Mouse (Mus musculus): ENCODE measurements around the gene Anapc11. TPM values are rescaled to one million over a fixed set of nuclear protein-coding genes. Genes with fewer than 3 reads are reported as not detected.

Gene Anapc11
- polyA plus RNA-seq (2015; fragmentation: Illumina TruSeq; extraction: RNeasy Lipid Tissue Mini Kit (QIAGEN cat#74804); ENCODE audit: low read depth, low replicate concordance): 98.4 TPM

DNA sequence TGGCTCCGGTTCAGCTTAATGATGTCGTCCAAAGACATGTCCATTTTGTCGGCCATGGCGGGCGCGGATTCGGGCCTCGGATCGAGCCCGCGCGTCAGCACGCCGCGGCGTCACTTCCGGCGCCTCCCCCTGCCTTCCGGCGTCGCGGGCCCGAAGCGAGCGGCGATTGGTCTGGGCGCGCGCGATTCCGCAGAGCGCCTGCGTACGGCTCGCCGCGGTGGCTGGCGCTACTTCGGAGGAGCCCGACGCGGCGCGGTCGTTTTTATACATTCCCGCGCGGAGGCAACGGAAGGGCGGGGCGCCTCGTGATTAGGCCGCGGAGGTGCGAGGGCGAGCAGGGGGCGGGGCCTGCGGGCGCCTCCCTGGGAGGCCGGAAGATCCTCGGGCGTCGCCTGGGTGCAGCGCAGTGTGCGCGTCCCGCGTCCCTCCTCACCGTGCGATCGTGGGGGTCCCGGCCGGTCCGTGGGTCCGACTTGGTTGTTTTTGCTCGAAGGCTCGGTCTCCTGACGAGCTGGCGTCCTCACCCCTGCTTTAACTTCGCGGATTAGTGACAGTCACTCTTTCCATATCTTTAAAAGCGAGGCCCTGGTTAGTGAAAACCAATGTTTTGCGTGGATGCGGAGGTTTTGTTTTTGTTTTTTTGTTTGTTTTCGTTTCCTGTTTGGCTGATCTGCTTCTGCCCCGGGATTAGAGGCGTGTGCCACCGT, at the start of gene Anapc11, which contains the start of gene Alyref:
Gene Anapc11 (plus strand): TSS at position 139 of the 707 bp plus-strand sequence.
Gene Alyref (minus strand): TSS at position 83 of the 707 bp plus-strand sequence.

DNA sequence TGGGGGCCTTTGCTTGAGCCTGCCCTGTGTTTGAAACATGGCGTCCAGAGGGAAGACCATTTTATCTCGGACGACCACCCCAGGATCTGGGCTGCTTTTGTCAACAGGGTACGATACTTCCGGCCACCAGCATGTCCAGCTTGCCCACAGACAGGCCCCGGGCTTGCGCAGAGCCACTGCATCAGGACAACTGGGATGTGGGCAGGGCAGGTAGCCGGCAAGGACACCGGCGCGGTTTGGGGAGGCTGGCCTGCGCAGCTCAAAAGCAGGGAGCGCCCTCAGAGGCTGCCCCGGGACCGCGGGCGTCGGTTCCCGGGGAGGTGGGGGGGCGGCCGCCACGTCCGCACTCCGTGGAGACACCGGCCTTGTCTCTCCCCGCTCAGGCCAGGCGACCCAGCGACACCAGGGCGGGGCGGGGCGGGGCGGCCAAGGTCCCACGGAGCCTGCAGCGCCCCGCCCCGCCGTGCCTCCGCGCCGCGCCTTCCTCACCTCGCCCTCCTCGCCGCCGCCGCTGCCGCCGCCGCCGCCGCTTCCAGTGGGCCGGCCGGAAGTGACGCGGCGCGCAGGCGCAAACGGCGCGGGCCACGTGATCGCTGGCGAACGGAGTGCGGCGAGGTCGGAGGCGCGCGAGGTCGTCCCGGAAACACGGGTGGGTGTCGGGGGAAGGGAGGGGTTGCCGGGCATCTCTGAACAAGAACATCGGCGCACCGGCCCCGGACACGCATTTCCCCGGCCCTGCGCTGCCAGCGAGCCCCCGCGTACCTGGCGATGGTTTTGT, 48.9 kb upstream of the Anapc11 start, which contains the start of gene Mcrip1:
Gene Mcrip1 (minus strand): TSS at position 560 of the 778 bp plus-strand sequence.

GRCm38 (mm10) chr11:120550810-120551440, 47.3 kb upstream of the Anapc11 start, which contains the start of gene Ppp1r27:
Ppp1r27 (minus strand) TSS chr11:120551132.

DNA sequence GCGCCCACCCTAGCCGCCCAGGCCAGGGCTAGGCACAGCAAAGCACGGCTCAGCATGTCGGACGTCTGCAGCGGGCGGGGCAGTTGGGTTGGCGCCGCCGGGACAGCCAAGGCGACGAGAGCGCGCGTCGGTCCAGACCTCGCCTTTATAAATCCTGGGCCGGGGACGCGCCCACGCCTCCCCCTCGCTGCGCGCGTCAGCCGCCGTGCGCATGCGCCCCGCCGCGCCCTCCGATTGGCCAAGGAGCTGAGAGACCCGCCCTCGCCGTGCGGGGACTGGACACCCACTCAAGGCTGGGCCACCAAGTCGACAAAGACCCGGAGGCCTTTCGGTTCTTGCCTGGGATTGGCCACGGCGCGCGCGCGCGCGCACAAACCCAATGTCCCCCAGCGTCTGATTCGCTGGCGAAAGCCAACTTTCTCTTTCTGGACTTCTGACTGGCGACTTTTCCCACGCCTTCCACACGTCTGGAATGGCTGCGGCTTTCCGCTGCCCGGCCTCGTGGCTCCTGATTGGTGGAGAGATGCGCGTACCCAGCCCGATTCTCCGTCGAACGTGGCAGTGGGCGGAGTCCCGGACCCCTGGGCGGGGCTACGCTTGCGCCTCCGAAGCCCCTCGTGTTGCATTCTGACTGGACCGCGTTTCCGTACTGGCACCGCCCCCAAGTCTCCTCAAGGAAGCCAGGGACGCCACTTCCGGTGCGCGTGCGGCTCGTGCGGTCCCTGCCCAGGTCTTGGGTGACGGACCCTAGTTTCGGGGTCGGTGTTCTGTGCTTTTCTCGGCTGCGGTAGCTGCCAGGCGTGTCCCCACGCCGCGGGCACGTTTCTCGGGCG, 25.3 kb upstream of the Anapc11 start, which contains the start of gene P4hb:
Gene P4hb (minus strand): TSS at position 502 of the 833 bp plus-strand sequence.

DNA sequence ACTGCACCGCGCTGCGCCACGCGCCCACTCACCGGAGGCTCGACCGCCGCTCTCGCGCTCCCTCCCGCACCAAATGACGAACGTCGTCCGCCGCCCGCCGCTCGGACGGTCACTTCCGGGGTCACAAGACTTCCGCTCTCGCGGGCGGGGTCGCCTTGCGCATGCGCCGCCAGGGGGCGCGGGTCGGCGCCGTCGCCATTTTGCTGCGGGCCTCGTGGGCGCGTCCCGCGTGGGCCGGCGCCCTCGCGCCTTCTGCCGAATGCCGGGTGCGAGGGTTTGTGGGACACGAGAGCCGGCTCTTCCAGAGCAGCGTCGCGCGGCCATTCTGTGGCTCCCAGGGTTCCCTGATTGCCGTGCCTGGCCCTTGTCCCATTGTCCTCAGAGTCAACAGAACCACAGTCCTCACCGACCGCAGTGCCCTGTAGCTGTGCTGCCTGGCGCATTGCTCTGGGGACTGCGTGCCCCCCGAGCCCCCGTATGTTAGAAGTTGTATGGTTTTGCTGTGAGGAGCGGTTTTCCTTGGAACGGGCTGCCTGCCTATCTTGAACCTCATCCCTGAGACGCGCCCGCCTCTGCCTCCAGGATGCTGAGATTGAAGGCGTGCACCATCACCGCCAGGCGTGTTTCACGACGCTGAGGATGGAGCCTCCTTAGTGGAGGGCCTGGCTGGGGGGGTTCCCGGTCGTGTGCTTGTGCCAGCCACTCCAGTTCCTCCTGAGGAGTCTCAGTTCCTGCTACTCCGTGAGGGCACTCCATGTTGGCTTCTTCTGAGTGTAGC, 16.5 kb upstream of the Anapc11 start, which contains the start of gene Arhgdia:
Gene Arhgdia (minus strand): TSS at position 135 of the 778 bp plus-strand sequence.

DNA sequence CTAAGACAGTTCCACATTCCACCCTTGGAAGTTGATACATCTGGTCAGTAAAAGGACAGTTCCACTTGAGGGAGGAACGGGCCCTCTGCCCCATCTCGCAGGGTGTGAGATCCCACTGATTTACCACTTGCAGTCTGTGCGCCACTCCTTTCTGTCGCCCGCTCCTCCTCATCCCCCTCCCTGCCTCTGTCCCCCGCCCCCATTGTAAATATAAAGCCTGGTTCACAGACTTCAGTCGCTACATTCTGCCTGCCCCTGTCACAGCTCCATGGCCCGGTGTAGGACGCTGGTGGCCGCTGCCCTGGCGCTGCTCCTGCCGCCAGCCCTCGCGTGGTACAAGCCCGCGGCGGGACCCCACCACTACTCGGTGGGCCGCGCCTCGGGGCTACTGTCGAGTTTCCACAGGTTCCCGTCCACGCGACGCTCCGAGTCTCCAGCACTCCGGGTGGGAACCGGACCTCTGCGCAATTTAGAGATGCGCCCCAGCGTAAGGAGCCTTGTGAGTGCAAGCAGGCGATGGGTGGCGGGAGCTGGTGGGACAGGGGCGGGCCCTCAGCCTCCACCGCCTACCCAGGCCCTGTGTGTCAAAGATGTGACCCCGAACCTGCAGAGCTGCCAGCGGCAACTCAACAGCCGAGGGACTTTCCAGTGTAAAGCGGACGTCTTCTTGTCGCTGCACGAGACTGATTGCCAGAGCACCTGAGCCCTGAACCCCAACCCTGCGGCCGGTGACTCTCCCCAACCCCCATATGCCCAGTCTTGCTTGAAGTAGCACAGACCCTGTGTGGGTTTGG, 10.2 kb downstream of the Anapc11 start, which contains the start of gene Npb:
Gene Npb (plus strand): TSS at position 237 of the 794 bp plus-strand sequence.

GRCm38 (mm10) chr11:120617519-120618112, 19.4 kb downstream of the Anapc11 start, which contains the start of gene Pcyt2:
Pcyt2 (minus strand) TSS chr11:120617936.

DNA sequence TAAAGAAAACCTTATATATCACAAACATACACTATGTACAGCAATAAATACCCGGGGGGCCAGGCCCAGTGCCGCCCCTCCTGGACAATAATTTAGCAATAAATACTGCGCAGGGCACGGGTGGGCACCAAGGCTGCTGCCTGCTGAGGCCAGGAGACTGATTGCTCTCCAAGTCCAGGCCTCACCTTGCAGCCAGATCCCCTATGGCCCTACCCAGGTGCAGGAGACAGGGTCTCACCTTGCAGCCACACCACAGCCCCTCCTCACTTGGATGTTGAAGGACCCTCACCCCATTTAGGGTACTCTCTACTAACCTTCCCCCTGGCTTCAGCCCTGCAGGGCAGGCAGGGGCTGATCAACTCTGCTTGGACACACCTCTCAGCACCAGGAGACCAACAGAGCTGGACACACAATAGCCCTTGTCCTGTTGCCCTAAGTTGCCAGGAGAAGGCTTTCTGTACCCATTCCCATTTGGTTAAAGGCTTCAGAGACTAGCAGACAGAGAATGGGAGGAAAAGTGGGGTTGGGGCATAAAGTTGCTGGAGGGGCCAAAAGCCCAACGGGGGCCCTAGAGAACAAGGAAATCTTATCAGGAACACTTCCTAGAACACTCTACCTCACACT, 27.0 kb downstream of the Anapc11 start, which contains the start of gene Sirt7:
Gene Sirt7 (minus strand): TSS at position 89 of the 624 bp plus-strand sequence.

GRCm38 (mm10) chr11:120633520-120634343, 35.5 kb downstream of the Anapc11 start, which contains the start of gene Mafg:
Mafg (minus strand) TSS chr11:120633600.

GRCm38 (mm10) chr11:120643601-120643987, 45.4 kb downstream of the Anapc11 start, which contains the start of gene Pycr1:
Pycr1 (minus strand) TSS chr11:120643769.

DNA sequence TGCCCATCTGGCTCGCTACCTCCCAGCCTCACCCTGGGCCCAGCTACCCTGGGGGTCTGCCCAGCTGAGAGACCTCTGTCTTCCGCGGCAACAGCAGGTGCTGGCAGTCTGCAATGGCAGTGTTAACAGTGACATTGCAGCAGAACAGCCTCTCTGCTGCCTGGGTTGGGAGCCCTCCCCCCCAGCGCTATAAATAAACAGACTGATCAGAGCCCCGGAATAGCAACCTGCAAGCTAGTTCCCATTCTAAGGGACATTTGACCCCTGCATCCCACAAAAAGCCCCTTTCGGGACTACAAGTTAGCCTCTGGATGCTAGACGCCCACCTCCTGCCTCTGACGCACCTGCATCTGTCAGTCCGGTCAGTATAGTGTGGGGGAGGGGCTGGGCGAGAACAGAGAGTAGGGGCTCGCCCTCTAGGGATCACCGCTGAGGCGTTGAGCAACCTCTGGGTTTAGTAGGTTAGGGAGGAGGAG, 49.8 kb downstream of the Anapc11 start, which contains the start of gene Myadml2:
Gene Myadml2 (minus strand): TSS at position 158 of the 476 bp plus-strand sequence.

Other genes with a start within 250 kb of the Anapc11 start
- 1,148 TPM for gene Actg1, start 249.9 kb upstream of the Anapc11 start, polyA plus RNA-seq (2015; fragmentation: Illumina TruSeq; extraction: RNeasy Lipid Tissue Mini Kit (QIAGEN cat#74804); ENCODE audit: low read depth, low replicate concordance)
- not detected for gene Fscn2, start 236.9 kb upstream of the Anapc11 start, polyA plus RNA-seq (2015; fragmentation: Illumina TruSeq; extraction: RNeasy Lipid Tissue Mini Kit (QIAGEN cat#74804); ENCODE audit: low read depth, low replicate concordance)
- 8.7 TPM for gene Faap100, start 219.7 kb upstream of the Anapc11 start, polyA plus RNA-seq (2015; fragmentation: Illumina TruSeq; extraction: RNeasy Lipid Tissue Mini Kit (QIAGEN cat#74804); ENCODE audit: low read depth, low replicate concordance)
- 40.8 TPM for gene Nploc4, start 160.7 kb upstream of the Anapc11 start, polyA plus RNA-seq (2015; fragmentation: Illumina TruSeq; extraction: RNeasy Lipid Tissue Mini Kit (QIAGEN cat#74804); ENCODE audit: low read depth, low replicate concordance)
- not detected for gene Tspan10, start 155.8 kb upstream of the Anapc11 start, polyA plus RNA-seq (2015; fragmentation: Illumina TruSeq; extraction: RNeasy Lipid Tissue Mini Kit (QIAGEN cat#74804); ENCODE audit: low read depth, low replicate concordance)
- not detected for gene Pde6g, start 144.9 kb upstream of the Anapc11 start, polyA plus RNA-seq (2015; fragmentation: Illumina TruSeq; extraction: RNeasy Lipid Tissue Mini Kit (QIAGEN cat#74804); ENCODE audit: low read depth, low replicate concordance)
- 16.1 TPM for gene Oxld1, start 140.4 kb upstream of the Anapc11 start, polyA plus RNA-seq (2015; fragmentation: Illumina TruSeq; extraction: RNeasy Lipid Tissue Mini Kit (QIAGEN cat#74804); ENCODE audit: low read depth, low replicate concordance)
- 28.0 TPM for gene Ccdc137, start 140.3 kb upstream of the Anapc11 start, polyA plus RNA-seq (2015; fragmentation: Illumina TruSeq; extraction: RNeasy Lipid Tissue Mini Kit (QIAGEN cat#74804); ENCODE audit: low read depth, low replicate concordance)
- 53.0 TPM for gene Arl16, start 130.8 kb upstream of the Anapc11 start, polyA plus RNA-seq (2015; fragmentation: Illumina TruSeq; extraction: RNeasy Lipid Tissue Mini Kit (QIAGEN cat#74804); ENCODE audit: low read depth, low replicate concordance)
- 132 TPM for gene Mrpl12, start 113.8 kb upstream of the Anapc11 start, polyA plus RNA-seq (2015; fragmentation: Illumina TruSeq; extraction: RNeasy Lipid Tissue Mini Kit (QIAGEN cat#74804); ENCODE audit: low read depth, low replicate concordance)
- 16.9 TPM for gene Slc25a10, start 106.6 kb upstream of the Anapc11 start, polyA plus RNA-seq (2015; fragmentation: Illumina TruSeq; extraction: RNeasy Lipid Tissue Mini Kit (QIAGEN cat#74804); ENCODE audit: low read depth, low replicate concordance)
- gene Gcgr, start 67.7 kb upstream of the Anapc11 start, polyA plus RNA-seq (2015; fragmentation: Illumina TruSeq; extraction: RNeasy Lipid Tissue Mini Kit (QIAGEN cat#74804); ENCODE audit: low read depth, low replicate concordance): not detected
- gene Mcrip1, start 48.7 kb upstream of the Anapc11 start, polyA plus RNA-seq (2015; fragmentation: Illumina TruSeq; extraction: RNeasy Lipid Tissue Mini Kit (QIAGEN cat#74804); ENCODE audit: low read depth, low replicate concordance): 153 TPM
- gene Ppp1r27, start 47.3 kb upstream of the Anapc11 start, polyA plus RNA-seq (2015; fragmentation: Illumina TruSeq; extraction: RNeasy Lipid Tissue Mini Kit (QIAGEN cat#74804); ENCODE audit: low read depth, low replicate concordance): not detected
- 124 TPM for gene P4hb, start 25.2 kb upstream of the Anapc11 start, polyA plus RNA-seq (2015; fragmentation: Illumina TruSeq; extraction: RNeasy Lipid Tissue Mini Kit (QIAGEN cat#74804); ENCODE audit: low read depth, low replicate concordance)
- gene Arhgdia, start 16.8 kb upstream of the Anapc11 start, polyA plus RNA-seq (2015; fragmentation: Illumina TruSeq; extraction: RNeasy Lipid Tissue Mini Kit (QIAGEN cat#74804); ENCODE audit: low read depth, low replicate concordance): 289 TPM
- 25.6 TPM for gene Alyref, start 56 bp upstream of the Anapc11 start, polyA plus RNA-seq (2015; fragmentation: Illumina TruSeq; extraction: RNeasy Lipid Tissue Mini Kit (QIAGEN cat#74804); ENCODE audit: low read depth, low replicate concordance)
- not detected for gene Npb, start 10.1 kb downstream of the Anapc11 start, polyA plus RNA-seq (2015; fragmentation: Illumina TruSeq; extraction: RNeasy Lipid Tissue Mini Kit (QIAGEN cat#74804); ENCODE audit: low read depth, low replicate concordance)
- 141 TPM for gene Pcyt2, start 19.5 kb downstream of the Anapc11 start, polyA plus RNA-seq (2015; fragmentation: Illumina TruSeq; extraction: RNeasy Lipid Tissue Mini Kit (QIAGEN cat#74804); ENCODE audit: low read depth, low replicate concordance)
- 53.0 TPM for gene Sirt7, start 26.8 kb downstream of the Anapc11 start, polyA plus RNA-seq (2015; fragmentation: Illumina TruSeq; extraction: RNeasy Lipid Tissue Mini Kit (QIAGEN cat#74804); ENCODE audit: low read depth, low replicate concordance)
- gene Mafg, start 35.2 kb downstream of the Anapc11 start, polyA plus RNA-seq (2015; fragmentation: Illumina TruSeq; extraction: RNeasy Lipid Tissue Mini Kit (QIAGEN cat#74804); ENCODE audit: low read depth, low replicate concordance): 55.3 TPM
- 4.5 TPM for gene Pycr1, start 45.3 kb downstream of the Anapc11 start, polyA plus RNA-seq (2015; fragmentation: Illumina TruSeq; extraction: RNeasy Lipid Tissue Mini Kit (QIAGEN cat#74804); ENCODE audit: low read depth, low replicate concordance)
- gene Myadml2, start 49.7 kb downstream of the Anapc11 start, polyA plus RNA-seq (2015; fragmentation: Illumina TruSeq; extraction: RNeasy Lipid Tissue Mini Kit (QIAGEN cat#74804); ENCODE audit: low read depth, low replicate concordance): 7.1 TPM
- gene Notum, start 62.8 kb downstream of the Anapc11 start, polyA plus RNA-seq (2015; fragmentation: Illumina TruSeq; extraction: RNeasy Lipid Tissue Mini Kit (QIAGEN cat#74804); ENCODE audit: low read depth, low replicate concordance): 3.2 TPM
- 41.6 TPM for gene Aspscr1, start 74.6 kb downstream of the Anapc11 start, polyA plus RNA-seq (2015; fragmentation: Illumina TruSeq; extraction: RNeasy Lipid Tissue Mini Kit (QIAGEN cat#74804); ENCODE audit: low read depth, low replicate concordance)
- gene Cenpx, start 115.3 kb downstream of the Anapc11 start, polyA plus RNA-seq (2015; fragmentation: Illumina TruSeq; extraction: RNeasy Lipid Tissue Mini Kit (QIAGEN cat#74804); ENCODE audit: low read depth, low replicate concordance): 31.9 TPM
- gene Lrrc45, start 115.5 kb downstream of the Anapc11 start, polyA plus RNA-seq (2015; fragmentation: Illumina TruSeq; extraction: RNeasy Lipid Tissue Mini Kit (QIAGEN cat#74804); ENCODE audit: low read depth, low replicate concordance): 51.5 TPM
- 64.3 TPM for gene Rac3, start 123.0 kb downstream of the Anapc11 start, polyA plus RNA-seq (2015; fragmentation: Illumina TruSeq; extraction: RNeasy Lipid Tissue Mini Kit (QIAGEN cat#74804); ENCODE audit: low read depth, low replicate concordance)
- gene Dcxr, start 128.9 kb downstream of the Anapc11 start, polyA plus RNA-seq (2015; fragmentation: Illumina TruSeq; extraction: RNeasy Lipid Tissue Mini Kit (QIAGEN cat#74804); ENCODE audit: low read depth, low replicate concordance): 17.3 TPM
- gene Cbr2, start 133.7 kb downstream of the Anapc11 start, polyA plus RNA-seq (2015; fragmentation: Illumina TruSeq; extraction: RNeasy Lipid Tissue Mini Kit (QIAGEN cat#74804); ENCODE audit: low read depth, low replicate concordance): 1.8 TPM
- 97.6 TPM for gene Hmga1b, start 164.4 kb downstream of the Anapc11 start, polyA plus RNA-seq (2015; fragmentation: Illumina TruSeq; extraction: RNeasy Lipid Tissue Mini Kit (QIAGEN cat#74804); ENCODE audit: low read depth, low replicate concordance)
- gene Rfng, start 185.8 kb downstream of the Anapc11 start, polyA plus RNA-seq (2015; fragmentation: Illumina TruSeq; extraction: RNeasy Lipid Tissue Mini Kit (QIAGEN cat#74804); ENCODE audit: low read depth, low replicate concordance): 64.7 TPM
- gene Gps1, start 185.9 kb downstream of the Anapc11 start, polyA plus RNA-seq (2015; fragmentation: Illumina TruSeq; extraction: RNeasy Lipid Tissue Mini Kit (QIAGEN cat#74804); ENCODE audit: low read depth, low replicate concordance): 181 TPM
- gene Dus1l, start 198.0 kb downstream of the Anapc11 start, polyA plus RNA-seq (2015; fragmentation: Illumina TruSeq; extraction: RNeasy Lipid Tissue Mini Kit (QIAGEN cat#74804); ENCODE audit: low read depth, low replicate concordance): 41.4 TPM
- gene Fasn, start 226.1 kb downstream of the Anapc11 start, polyA plus RNA-seq (2015; fragmentation: Illumina TruSeq; extraction: RNeasy Lipid Tissue Mini Kit (QIAGEN cat#74804); ENCODE audit: low read depth, low replicate concordance): 128 TPM